Mouse (Mus musculus) brain, embryonic 14.5 days (tissue): Measurements from ENCODE around the gene Ahnak2.

Experiments used
- CTCF ChIP-seq: fragments of 200-500 bp; IDR thresholded peaks from 2 replicates; pipeline ENCODE4 v1.5.1; 2012; ENCODE audit warnings: inconsistent platforms, mild to moderate bottlenecking, moderate library complexity, borderline replicate concordance; ENCODE audit not compliant: insufficient read depth, insufficient read length; ENCODE audit errors: extremely low read depth
- POLR2A ChIP-seq: fragments of 200-500 bp; IDR thresholded peaks from 2 replicates; pipeline ENCODE4 v1.6.1; 2012; ENCODE audit warnings: mild to moderate bottlenecking, inconsistent platforms, borderline replicate concordance; ENCODE audit not compliant: poor library complexity, insufficient read depth, insufficient read length, severe bottlenecking; ENCODE audit errors: extremely low read depth

- TF ChIP-seq CTCF (no peak), POLR2A (no peak)
Observed at GRCm38 (mm10) chr12:112723028-112723330, 79.5 kb downstream of the Ahnak2 start.
